Mouse (Mus musculus): ENCODE data around the gene Fam178b.

- TF ChIP-seq CTCF (IDR thresholded peaks at IDR 0.05; ENCODE audit: low read depth, low read length), result no peak
- no peak for TF ChIP-seq POLR2AphosphoS5 (IDR thresholded peaks at IDR 0.05; ENCODE audit: insufficient replicate concordance, low read depth, low read length)
These were observed 86.9 kb downstream of the Fam178b start for GRCm38 (mm10) chr1:36596114-36596513.

Measured in G1E (cell line).